Mouse (Mus musculus) right cerebral cortex, postnatal 10 days (tissue): Measurements from ENCODE around the gene Sipa1l3.

Experiments
- DNase-seq, 2 experiments: peaks; one replicate each; pipeline ENCODE4 v3.0.0; 2021; ENCODE audit warnings: low spot score in 2 of 2

The Sipa1l3 gene

DNA sequence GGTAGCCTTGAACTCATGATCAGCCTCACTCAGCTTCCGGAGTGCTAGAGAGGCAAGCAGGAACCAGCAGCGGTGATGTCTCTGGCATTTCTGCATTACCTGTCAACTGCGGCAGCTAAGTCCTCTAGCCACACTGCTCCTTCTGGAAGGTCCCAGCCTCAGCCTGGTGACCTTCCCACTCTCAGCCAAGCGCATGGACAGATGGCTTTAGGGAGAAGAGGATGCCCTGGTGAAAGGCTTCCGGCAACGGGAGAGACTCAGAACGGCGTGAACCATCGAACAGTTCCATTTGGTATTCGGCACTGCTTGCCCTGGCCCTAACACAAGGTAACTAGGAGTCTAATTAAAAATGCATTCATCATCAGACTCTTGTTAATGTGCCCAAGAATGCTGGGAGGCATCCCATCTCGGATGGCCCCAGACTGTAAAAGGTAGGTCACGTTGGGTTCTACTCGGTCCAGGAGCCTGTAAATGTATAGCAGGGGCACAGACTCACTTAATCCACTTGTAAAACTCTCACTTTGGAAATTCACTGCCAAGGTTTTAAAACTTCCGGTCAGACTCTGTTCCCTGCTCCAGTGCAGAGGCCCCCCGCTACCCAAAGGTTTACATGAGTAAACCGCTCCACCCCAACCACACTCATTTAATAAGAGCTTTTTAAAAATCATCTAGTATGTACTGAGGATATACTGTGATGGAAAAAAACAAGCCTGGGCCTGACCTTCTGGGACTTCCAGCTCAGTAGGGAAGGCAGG lies 37.7 kb downstream of the Sipa1l3 start:
- DNase-seq: no peak

DNA sequence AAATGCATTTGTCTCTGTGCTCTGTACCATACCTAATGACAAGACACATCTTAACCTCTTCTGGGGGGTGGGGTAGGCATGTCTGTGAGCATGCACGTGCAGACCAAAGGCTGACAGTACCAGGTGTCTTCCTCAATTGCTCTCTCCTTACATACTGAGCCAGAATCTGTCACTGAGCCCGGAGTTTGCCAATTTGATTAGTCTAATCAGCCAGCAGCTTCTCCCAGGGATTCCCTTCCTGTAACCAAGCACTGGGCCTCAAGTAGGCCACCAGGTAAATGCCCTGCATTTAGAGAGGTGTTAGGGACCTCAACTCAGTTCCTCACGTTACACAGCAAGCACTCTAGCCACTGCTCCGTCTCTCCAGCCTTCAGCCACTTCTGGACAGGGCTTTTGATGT lies 38.3 kb downstream of the Sipa1l3 start:
- no peak for DNase-seq

DNA sequence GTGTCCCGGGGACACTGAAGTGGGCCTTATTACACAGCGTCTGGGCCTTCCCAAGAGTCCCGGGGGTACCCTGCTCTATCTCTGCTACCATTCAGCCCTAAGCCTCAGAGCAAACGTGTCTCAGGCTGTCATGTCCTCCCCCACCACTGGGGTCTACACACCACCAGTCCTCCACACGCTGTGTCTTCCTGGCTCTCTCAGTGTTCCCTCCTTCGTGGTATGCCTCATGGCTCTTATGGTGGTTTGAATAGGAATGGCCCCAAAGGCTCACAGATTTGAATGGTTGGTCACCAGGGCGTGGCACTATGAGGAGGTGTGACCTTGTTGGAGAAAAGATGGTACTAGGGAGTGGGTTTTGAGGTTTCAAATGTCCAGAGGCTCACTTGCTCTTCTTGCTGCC lies 43.4 kb downstream of the Sipa1l3 start:
- DNase-seq: no peak

DNA sequence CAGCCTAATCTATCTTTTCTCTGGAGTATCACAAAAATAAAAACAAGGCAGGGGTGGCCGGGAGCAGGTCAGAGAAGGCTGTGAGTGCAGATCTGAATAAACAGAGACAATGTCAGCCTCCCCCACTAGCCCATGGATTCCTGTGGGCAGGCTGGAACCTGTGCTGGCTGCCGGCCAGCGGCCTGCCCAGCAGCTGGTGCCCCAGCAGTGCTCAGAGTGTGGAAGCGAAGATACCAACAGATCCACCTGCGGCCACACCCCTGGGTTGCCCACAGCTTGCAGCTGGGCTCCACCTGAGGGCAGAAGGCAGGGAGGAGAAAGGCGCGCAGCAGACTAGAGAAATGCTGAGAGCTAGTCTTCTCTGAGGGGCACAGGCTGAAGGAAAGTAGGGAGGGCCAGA lies 47.1 kb downstream of the Sipa1l3 start:
- DNase-seq: no peak

DNA sequence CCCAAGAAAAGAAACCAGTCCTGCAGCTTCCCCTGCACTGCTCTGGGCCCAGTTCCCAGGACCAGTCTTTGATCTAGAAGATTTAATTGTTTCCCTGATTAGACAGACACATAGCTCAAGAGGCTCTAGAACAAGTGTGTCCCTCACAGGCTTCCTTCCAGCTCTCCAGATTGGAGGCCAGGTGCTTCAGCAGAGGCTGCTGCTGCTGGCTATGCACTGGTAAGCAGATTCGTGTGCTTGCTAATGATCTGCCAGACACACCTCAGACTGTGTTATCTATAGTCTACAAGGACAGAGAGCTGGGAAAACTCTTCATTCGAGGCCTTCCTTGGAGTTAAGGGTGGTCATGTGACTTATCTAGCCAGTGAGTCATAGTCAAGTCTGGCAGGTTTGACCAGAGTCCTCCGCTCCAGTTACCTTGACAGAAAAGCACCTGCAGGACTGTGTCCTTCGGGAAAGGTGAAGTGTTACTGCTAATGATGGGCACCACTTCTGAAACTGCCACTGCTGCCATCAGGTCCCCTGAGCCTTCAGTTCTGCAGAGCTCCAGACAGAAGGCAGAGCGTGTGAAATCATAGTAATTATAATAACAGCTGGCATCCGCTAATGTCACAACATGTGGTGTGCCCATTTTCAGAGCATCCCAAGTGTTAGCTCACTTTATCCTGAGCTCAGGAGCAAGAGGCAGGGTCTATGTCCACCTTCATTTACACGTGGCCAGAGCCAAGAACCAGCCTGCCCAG lies 48.7 kb downstream of the Sipa1l3 start:
- DNase-seq: no peak

DNA sequence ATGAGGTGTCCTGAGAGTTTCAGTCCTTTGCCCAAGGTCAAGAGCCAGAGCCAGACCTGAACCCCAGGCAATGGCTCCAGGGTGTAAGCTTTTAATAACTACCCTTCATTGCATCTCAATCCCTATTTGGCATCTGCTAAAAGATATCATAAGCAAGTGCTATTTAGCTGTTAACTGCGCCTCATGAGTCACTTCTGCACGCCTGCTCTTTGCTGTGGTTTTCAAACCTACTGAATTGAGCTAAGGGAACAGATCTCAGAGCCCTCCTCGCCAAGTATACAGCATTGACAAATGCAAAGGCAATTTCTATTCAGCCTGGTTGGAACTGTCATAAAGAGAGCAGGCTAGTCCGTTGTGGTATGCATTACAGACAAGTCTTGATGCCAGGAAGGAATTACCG lies 49.8 kb downstream of the Sipa1l3 start:
- no peak for DNase-seq

DNA sequence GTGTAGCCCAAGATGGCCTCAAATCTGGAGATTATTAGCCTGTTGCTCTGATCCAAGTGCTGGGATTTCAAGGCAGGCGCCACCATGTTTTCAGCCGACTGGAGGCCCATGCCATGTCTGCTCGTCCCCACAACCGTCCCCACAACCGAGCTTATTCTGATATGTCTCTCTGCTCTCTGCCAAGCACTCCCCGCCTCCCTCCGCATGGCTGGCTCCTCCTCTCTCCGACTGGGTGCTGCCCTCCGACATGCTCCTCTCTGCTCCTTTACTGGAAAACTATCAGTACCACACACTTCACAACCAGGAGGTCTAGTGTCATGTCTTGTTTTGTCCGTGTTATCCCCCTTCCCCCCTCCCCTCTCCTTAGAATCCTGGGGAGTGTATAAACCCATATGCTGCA lies 51.9 kb downstream of the Sipa1l3 start:
- DNase-seq: no peak

DNA sequence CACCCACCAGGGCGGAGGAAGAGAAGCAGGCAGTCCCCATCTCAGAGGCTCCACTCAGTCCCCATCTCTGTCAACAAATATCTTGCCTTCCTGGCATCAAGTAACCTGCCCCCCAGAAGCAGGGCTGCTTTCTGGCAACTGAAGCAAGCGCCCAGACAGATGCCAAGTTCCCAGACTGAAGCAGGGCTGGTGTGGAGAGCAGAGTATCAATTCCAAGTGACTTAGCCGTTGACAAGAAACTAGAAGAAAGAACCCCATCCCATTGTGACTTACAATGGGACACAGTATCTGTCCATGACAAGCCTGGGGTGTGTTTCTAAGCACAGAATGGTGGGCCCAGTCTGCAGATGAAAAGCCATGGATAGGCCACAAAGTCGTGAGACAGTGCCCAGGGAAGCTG lies 52.7 kb downstream of the Sipa1l3 start:
- no peak for DNase-seq

DNA sequence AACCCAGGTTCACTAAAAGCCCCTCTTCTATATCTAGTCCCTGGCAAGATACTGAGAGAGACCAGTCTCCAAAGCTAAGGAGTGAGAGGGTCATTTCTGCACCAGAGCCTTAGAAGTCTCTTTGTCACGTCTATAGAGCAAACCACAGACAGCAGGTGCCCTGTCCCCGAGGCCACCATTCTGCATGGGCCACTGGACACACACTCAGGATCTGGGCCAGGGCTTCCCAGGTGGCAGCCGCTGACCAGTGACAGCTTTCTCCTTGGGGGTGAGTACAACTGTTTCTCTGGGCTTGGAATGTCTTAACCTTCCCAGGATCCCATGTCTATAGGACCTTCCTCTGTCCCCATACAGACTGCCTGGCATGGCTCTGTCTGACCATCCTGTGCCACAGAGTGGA lies 55.6 kb downstream of the Sipa1l3 start:
- no peak for DNase-seq

DNA sequence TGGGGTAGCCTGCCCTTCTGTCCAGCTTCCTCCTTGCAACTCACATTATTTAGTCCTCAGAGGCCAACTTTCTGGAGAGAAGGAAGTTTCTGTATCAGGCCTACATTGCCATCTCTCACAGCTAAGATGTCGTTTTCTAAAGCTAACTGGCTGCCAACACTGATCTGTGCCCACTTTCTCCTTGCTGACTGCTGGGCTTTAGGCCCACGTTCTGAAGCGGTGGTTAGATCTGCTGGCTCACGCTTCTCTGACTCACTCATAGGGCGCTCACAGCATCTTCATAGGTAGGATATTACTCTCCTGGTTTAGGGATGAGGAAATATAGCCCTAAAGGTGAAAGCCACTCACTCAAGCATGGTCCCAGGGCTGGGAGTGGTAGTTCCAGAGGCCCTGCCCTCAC lies 56.3 kb downstream of the Sipa1l3 start:
- DNase-seq: peak in 1 of 2 experiments; percentile 44

DNA sequence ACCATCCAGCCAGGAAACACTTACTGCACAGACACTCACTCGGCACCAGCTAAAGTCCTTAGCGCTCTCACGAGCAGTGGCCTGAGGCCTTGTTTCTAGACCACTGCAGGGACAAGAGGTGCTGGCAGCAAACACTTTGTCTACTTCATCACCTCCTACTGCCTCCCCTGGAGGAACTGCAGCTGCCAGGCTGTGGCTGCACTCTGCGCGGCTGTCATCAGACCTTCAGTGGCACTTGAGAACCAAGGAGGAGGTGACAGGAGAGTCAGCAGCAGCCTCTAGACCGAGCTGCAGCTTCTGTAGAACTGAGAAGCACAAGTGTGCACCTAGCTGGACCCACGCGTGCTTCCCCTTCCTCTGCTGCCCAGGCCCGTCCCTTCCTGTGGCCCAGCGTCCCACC lies 56.9 kb downstream of the Sipa1l3 start:
- DNase-seq: no peak

DNA sequence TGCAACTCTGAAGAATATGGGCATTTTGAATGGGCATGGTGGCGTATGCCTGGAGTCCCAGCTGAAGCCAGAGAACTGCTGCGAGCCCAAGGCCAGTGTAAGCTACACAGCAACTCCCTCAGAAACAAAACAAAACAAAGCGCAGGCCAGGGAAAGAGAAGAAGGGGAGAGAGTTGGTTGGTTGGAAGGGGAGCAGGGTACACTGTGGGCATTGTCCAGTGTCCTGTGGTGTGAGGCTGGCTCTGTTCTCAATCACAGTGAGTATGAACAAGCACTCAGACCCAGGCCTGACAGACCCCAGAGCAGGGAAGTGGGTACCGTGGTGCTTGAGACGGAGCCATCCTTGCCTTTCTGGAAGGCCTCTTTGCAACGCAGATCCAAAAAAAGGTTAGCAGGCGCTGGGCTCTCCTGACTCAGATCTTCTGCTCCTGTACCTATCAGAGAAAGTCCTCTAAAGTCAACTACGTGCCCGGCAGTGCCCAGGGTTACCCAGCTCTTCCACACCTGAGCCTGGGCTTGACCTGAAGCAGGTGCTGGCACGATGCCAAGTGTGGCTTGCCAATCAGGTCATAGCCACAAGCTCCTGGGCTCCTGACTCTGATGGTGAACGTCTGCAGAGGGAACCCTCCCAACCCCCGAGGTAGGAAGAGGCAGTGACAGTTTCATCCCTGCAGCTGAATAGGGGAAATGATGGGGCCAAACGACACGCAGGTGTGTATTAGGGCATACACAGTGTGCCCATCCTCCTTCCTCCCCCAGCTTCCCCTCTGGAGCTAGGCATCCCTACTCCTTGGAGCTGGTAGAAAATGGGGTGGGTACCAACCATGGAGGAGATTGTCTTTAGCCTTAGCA lies 59.3 kb downstream of the Sipa1l3 start:
- no peak for DNase-seq

DNA sequence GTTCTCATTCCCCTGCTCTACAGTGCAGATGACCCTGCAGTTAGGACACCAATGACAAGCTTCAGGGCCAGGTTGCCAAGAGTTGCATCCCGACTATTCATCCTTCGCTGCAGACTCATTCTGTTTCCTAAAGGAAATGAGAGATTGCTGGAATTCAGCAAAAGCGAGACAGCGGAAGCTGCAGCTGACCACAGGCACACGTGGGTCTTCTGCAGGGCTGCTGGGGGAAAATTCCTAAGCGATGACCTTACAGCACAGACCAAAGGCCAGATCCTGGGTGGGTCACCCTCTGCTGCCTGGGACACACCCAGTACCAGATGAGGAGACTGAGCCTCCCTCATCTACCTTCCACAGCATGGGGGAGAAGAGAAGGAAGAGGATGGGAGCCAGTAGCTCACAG lies 60.7 kb downstream of the Sipa1l3 start:
- no peak for DNase-seq

DNA sequence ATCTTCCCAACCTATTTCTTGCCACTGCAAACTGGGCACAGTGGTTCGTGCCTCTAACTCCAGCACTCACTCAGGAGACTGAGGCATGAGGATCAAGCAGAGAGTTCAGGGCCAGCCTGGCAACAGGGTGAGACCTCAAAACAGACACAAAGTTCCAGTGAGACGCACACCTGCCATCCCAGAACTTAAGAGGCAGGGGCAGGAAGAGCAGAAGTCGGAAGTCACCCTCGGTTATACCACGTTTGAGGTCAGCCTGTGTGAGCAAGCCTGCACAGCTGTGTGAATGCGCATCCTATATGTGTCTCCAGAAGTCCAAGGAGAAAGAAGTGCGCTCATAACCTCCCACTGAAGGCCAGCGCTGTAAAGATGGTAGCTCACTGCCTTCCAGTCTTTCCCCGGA lies 61.7 kb downstream of the Sipa1l3 start:
- DNase-seq: no peak

DNA sequence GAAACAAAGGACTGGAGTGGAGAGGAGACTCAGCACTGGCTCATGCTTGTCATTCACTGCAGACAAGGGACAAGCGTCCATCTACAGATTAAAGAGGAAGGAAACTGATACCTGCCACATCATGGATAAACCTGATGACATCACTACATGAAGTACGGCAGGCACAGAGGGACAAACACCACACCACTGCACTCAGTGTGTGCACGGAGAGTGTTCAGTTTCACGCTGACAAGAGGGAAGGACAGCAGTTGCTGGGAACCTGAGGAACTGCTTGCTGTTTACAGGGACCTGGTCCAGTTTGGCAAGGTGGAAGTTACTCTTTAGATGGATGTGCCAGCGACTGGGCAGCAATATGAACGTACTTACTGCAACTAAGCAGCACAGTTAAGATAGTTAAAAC lies 62.9 kb downstream of the Sipa1l3 start:
- DNase-seq: no peak

DNA sequence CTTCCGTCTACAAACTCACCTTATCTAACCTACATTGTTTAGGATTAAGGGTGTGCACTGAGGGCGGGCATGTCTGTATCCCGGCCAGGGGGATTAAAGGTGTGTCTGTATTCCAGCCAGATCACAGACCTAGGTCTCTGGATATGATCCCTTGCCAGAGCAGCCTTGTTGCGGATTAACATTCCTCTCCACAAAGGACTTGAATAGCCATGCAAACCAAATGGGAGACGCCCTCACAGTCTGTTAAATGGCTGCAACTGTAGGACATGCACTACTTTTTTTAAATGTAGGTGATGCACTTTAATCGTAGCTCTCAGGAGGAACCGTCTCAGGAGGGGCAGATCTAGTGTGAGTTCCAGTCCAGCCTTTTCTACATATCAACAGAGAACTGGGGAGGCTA lies 63.5 kb downstream of the Sipa1l3 start:
- no peak for DNase-seq

DNA sequence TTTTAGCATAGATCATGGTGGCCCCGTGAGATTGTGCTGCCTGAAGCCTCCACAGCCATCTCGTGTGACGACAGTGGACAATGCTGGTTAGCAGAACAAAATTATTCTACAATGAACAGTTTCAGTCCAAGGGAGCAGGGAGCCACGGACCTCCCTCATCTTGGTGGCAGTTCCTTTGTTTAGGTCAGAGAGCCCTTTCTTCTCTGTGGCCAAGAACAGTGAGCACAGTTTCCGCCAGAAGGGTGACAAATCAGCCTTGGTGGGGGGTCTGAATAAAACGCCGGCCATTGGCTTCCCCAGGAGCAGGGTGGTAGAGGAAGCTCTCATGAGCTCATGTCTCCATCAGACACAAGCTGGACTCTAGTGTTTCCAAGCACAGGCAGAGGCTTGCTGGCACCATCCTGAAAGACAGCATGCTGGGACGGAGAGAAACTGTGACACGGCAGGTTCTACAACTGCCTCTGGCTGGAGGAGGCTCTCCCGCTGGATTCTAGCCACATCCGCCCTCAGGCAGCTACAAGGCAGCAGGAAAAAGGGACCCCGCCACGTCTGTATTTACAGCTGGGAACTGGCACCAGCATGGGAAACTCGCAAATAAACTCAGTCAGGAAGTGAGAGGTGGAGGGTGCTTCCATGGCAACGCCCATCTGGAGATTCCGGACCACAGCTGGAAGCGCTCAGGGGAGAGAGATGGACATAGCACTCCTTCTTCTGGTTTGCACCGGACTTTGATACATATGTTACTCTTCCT lies 65.3 kb downstream of the Sipa1l3 start:
- DNase-seq: peak; percentile 59 to 73

DNA sequence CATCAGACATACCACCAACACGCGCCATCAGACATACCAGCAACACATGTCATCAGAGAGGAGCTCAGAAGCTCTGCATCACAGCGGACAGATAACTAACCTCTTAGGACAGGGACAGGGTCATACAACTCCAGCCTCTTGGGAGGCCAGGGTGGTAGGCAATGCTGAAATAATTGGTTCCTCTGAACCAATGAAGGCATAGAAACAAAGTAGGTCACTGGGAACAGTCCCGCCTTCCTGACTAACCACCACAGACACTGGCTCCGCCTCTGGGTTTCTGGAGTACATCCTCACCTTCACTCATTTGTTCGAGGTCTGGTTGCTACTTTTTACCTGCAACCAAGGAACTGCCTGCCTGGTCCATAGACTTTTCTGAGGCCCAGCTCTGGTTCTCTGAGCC lies 66.1 kb downstream of the Sipa1l3 start:
- DNase-seq: no peak

DNA sequence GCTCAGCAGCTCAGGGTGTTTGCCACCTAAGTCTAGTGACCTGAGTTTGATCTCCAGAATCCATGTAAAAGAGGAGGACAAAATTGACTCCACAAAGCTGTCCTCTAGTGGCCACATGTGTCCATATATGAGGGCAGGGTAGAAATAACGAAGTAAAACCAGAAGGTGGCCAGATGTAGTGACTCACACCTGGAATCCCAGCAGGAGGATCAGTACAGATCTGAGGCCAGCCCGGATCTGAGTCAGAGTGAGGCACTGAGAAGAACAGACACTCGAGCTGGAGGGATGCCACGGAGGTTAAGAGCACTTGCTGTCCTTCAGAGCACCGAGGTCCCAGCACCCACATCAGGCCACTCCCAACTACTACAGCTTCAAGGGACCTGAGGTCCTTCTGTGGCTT lies 68.3 kb downstream of the Sipa1l3 start:
- no peak for DNase-seq

DNA sequence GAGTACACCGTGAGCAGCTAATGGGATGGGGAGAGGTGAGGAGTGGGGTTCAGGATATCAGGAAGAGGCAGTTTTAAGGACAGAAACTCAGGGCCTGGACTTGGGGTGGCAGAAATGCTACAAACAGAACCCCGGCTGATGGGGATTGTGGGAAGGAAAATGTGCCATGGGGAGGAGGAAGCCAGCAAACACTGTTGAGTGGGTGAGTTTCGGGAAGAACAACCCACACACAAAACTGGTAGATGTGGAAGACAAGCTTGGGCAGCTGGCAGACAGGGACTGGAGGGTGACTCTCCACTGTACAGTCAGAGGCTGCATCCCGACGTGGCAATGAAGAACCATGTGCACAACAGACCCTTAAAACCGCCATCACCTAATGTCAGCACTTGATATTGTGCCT lies 69.6 kb downstream of the Sipa1l3 start:
- DNase-seq: no peak

DNA sequence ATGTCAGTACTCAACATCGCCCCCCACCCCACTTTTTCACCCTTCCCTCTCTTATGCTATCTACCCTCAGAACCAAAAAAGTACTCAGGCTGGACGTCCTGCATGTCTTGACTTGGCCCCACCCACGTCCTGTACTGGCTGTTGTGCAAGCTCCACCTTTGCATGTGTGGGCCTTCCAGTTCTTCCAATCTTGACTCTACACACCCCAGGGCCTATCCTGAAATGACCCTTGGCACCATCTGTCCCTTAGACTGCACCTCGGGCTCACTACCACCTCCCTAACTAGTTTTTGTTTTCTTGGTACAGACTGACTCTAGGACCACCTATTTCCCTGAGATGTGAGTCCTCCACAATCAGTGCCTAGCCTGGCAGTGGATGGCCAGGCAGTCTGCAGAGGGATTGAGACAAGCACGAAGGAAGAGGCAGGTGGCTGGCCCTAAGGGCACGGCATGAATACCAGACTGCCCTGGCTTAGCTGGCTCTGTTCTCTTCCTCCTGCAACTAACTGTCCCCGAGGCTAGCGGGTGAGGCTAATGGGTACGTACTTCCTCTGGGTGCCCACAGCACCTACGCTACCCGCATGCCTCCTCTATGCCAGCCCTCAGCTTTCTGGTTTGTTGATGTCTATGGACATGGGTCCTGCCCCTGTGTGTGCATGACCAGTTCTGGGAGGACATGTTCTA lies 71.2 kb downstream of the Sipa1l3 start:
- no peak for DNase-seq
